Mouse (Mus musculus) bone marrow, adult 2 months (tissue): ENCODE data around the gene 2810459M11Rik. TPM values are rescaled to one million over a fixed set of nuclear protein-coding genes. Genes with fewer than 3 reads are reported as not detected.

Source experiments
- H3K27ac ChIP-seq: fragments of 200-500 bp; 2 replicates; pipeline ENCODE4 v1.5.1; 2012; ENCODE audit warnings: low read depth, mild to moderate bottlenecking, control low read depth, inconsistent platforms, low read length; ENCODE audit not compliant: control insufficient read depth, poor library complexity, insufficient read depth
- H3K4me1 ChIP-seq: fragments of 200-500 bp; 2 replicates; pipeline ENCODE4 v1.6.1; 2011; ENCODE audit warnings: low read length; ENCODE audit not compliant: control insufficient read depth, insufficient read depth
- H3K4me3 ChIP-seq: fragments of 200-500 bp; replicated peaks from 2 replicates; pipeline ENCODE3; 2011; ENCODE audit warnings: mild to moderate bottlenecking, low read depth, low read length, control low read depth; ENCODE audit not compliant: control insufficient read depth
- CTCF ChIP-seq: fragments of 200-500 bp; IDR thresholded peaks from 2 replicates; pipeline ENCODE4 v1.5.1; 2011; ENCODE audit warnings: low read length, control low read depth; ENCODE audit not compliant: control insufficient read depth, insufficient read depth
- POLR2A ChIP-seq: fragments of 200-500 bp; IDR thresholded peaks from 2 replicates; pipeline ENCODE4 v1.6.1; 2011; ENCODE audit warnings: low read depth, mild to moderate bottlenecking, control low read depth, low read length, borderline replicate concordance; ENCODE audit not compliant: control insufficient read depth
- WGBS: fragments of 180-500 bp; shearing (Covaris S2); methylation state at CpG from one replicate; pipeline ENCODE4 v1.1.7; 2018; 5-methylcytosine and 5-hydroxymethylcytosine counted together
- polyA plus RNA-seq: library from polyadenylated mRNA; stranded (reverse); fragments of >200 nt; gene quantifications from 2 replicates; pipeline ENCODE4 v1.2.4, GENCODE M21; 2011; ENCODE audit warnings: low replicate concordance; ENCODE audit not compliant: missing spikeins, insufficient read depth, insufficient read length

Gene 2810459M11Rik
- polyA plus RNA-seq, 1 experiment = not detected

- no peaks in the 10 kb centered on the region for H3K4me1 ChIP-seq
Measured at GRCm38 (mm10) chr1:86046833-86047563, 1.3 kb downstream of the 2810459M11Rik start.

GRCm38 (mm10) chr1:86048231-86048630 is 2.6 kb downstream of the 2810459M11Rik start:
- H3K27ac ChIP-seq = no peak overlapping the region
- TF ChIP-seq POLR2A (no peak), CTCF (no peak)
- WGBS = 40% methylated on average over 4 of the region's 4 CpGs
- H3K4me3 ChIP-seq = no peak overlapping the region
- H3K4me1 ChIP-seq = no peaks in the 10 kb centered on the region

More at GRCm38 (mm10) chr1:86046833-86047563, 1.3 kb downstream of the 2810459M11Rik start:
- TF ChIP-seq POLR2A (no peak), CTCF (no peak)
- Histone ChIP-seq H3K4me3 (no peak overlapping the region), H3K27ac (no peak overlapping the region)
- WGBS = 39% methylated on average over 24 of the region's 24 CpGs

- H3K4me3 ChIP-seq = no peak overlapping the region
- WGBS = 74% methylated on average over 3 of the region's 3 CpGs
- H3K4me1 ChIP-seq = no peaks in the 10 kb centered on the region
- no peak overlapping the region for H3K27ac ChIP-seq
- no peak for TF ChIP-seq POLR2A
- no peak for TF ChIP-seq CTCF
Measured at GRCm38 (mm10) chr1:86048744-86049143, 3.1 kb downstream of the 2810459M11Rik start.

GRCm38 (mm10) chr1:86053198-86053921 is 7.7 kb downstream of the 2810459M11Rik start:
- H3K4me3 ChIP-seq = no peak overlapping the region
- no peak overlapping the region for H3K27ac ChIP-seq
- TF ChIP-seq POLR2A (no peak), CTCF (no peak)
- 82% methylated on average over 12 of the region's 12 CpGs for WGBS
- no peaks in the 10 kb centered on the region for H3K4me1 ChIP-seq

- Histone ChIP-seq H3K4me3 (no peak overlapping the region), H3K27ac (no peak overlapping the region), H3K4me1 (no peaks in the 10 kb centered on the region; the same call in 1 of the 2 replicates)
- TF ChIP-seq POLR2A = no peak
- TF ChIP-seq CTCF = no peak
- WGBS = 30% methylated on average over 3 of the region's 3 CpGs
Measured at GRCm38 (mm10) chr1:86054943-86055342, 9.3 kb downstream of the 2810459M11Rik start.

GRCm38 (mm10) chr1:86056284-86056683 is 10.6 kb downstream of the 2810459M11Rik start:
- Histone ChIP-seq H3K4me3 (no peak overlapping the region), H3K27ac (no peak overlapping the region), H3K4me1 (no peaks in the 10 kb centered on the region; the same call in 1 of the 2 replicates)
- no peak for TF ChIP-seq CTCF
- TF ChIP-seq POLR2A = no peak
- 82% methylated on average over 4 of the region's 4 CpGs for WGBS

GRCm38 (mm10) chr1:86058856-86059769 is 13.4 kb downstream of the 2810459M11Rik start:
- 13% methylated on average over 21 of the region's 21 CpGs for WGBS
- Histone ChIP-seq H3K4me3 (peak overlapping the region; percentile 41), H3K27ac (no peak overlapping the region), H3K4me1 (no peaks in the 10 kb centered on the region; the same call in 1 of the 2 replicates)
- TF ChIP-seq POLR2A = no peak
- TF ChIP-seq CTCF = peak; percentile 88

- H3K27ac ChIP-seq = no peak overlapping the region
- WGBS = 69% methylated on average over 6 of the region's 6 CpGs
- TF ChIP-seq CTCF (no peak), POLR2A (no peak)
- peaks cover 3% of the 10 kb centered on the region; the same call in 1 of the 2 replicates for H3K4me1 ChIP-seq
- H3K4me3 ChIP-seq = no peak overlapping the region
Measured at GRCm38 (mm10) chr1:86062523-86062922, 16.9 kb downstream of the 2810459M11Rik start.
